Mouse (Mus musculus) hindbrain, embryonic 16.5 days (tissue): Measurements from ENCODE around the gene Pcbp3. TPM values are rescaled to one million over a fixed set of nuclear protein-coding genes. Genes with fewer than 3 reads are reported as not detected.

ENCODE experiments used
- ATAC-seq: fragments of 200-750 bp; cut with Nextera tagmentation; 2 replicates; pipeline ENCODE4 v1.8.0; 2017; ENCODE audit warnings: moderate TSS enrichment, moderate library complexity
- H3K27ac ChIP-seq: fragments of 300-500 bp; sonication (generic); 2 replicates; pipeline ENCODE4 v1.5.1; 2014; ENCODE audit warnings: low read depth, mild to moderate bottlenecking, control low read depth, low read length, moderate library complexity
- H3K27me3 ChIP-seq: fragments of 300-500 bp; sonication (generic); replicated peaks from 2 replicates; pipeline ENCODE4 v1.6.1; 2014; ENCODE audit warnings: low read length; ENCODE audit not compliant: control insufficient read depth, insufficient read depth
- H3K36me3 ChIP-seq: fragments of 300-500 bp; sonication (generic); 2 replicates; pipeline ENCODE4 v1.6.1; 2014; ENCODE audit warnings: mild to moderate bottlenecking, low read length, moderate library complexity, mixed read lengths; ENCODE audit not compliant: control insufficient read depth, insufficient read depth
- H3K4me1 ChIP-seq: fragments of 300-500 bp; sonication (generic); 2 replicates; pipeline ENCODE4 v1.6.1; 2014; ENCODE audit warnings: low read depth, low read length; ENCODE audit not compliant: control insufficient read depth, insufficient read depth
- H3K4me2 ChIP-seq: fragments of 300-500 bp; sonication (generic); 2 replicates; pipeline ENCODE4 v1.6.1; 2014; ENCODE audit warnings: mild to moderate bottlenecking, low read length, control low read depth, moderate library complexity
- H3K4me3 ChIP-seq: fragments of 300-500 bp; sonication (generic); 2 replicates; pipeline ENCODE4 v1.5.1; 2014; ENCODE audit warnings: mild to moderate bottlenecking, low read length, control low read depth, moderate library complexity
- H3K9ac ChIP-seq: fragments of 300-500 bp; sonication (generic); 2 replicates; pipeline ENCODE4 v1.6.1; 2014; ENCODE audit warnings: low read depth, mild to moderate bottlenecking, control low read depth, low read length, moderate library complexity
- H3K9me3 ChIP-seq: fragments of 300-500 bp; sonication (generic); 2 replicates; pipeline ENCODE4 v1.6.1; 2014; ENCODE audit warnings: mild to moderate bottlenecking, low read length, moderate library complexity; ENCODE audit not compliant: control insufficient read depth
- WGBS: fragments of 180-500 bp; shearing (Covaris S2); extraction: QIAGEN DNeasy Blood & Tissue Kit; methylation state at CpG from one replicate; pipeline ENCODE4 v1.1.7; 2014; 5-methylcytosine and 5-hydroxymethylcytosine counted together
- polyA plus RNA-seq: library from polyadenylated mRNA; unstranded; fragments of >200 nt; fragmentation: Nextera tagmentation; extraction: Ambion mirVana; gene quantifications from 2 replicates; pipeline ENCODE4 v1.2.1, GENCODE M21; 2015

Pcbp3 gene
- polyA plus RNA-seq, 1 experiment from 2014 or later = 95.5 TPM

DNA sequence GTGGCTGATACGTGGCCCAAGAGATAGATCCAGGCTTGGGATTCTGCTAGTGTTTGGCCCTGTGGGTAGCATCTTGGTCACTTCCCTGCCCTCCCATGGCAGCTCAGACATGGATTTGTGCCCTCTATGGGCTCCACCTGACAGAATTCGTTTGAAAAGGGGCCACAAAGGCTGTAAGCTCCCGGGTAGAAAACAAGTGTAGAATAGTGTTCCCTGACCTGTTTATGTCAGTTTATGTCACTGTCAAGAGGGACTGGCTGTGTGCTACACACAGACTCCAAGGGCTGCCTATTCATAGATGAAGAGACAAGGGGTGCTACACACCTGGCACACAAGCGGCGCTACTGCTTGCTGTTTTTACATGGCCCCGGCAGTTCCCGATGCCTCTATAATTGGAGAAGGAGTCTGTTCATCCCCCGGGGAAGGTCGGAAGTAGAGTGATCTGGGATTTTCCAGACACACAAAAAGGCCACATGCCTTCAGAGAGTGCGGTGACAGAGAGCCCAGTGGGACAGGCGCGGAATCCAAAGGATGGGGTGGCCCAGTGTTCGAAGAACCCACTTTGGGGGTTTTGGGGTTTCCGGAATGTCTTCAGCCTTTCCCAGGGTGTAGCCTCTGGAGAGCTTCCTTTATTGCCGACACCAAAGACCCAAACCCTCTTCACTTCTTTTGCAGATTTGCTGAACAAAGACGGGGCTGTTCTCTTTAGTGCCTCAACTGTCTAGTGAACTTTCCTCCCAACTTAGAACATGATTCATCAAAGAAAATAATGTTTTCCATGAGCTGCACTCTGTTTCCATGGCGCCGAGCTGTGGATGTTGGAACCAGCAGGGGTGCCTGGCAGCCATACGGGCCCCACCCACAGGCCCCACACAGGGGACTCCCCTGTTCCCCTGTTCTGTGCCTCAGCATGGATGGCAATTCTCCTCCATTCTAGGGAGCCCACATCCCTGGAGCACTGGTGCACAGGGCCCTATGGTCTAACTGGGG is 231.8 kb downstream of the Pcbp3 start:
- Histone ChIP-seq H3K36me3 (no peaks in the 10 kb centered on the region), H3K9ac (no peak overlapping the region), H3K4me3 (no peak overlapping the region), H3K9me3 (no peaks in the 10 kb centered on the region), H3K4me2 (no peak overlapping the region), H3K4me1 (peaks cover 10% of the 10 kb centered on the region), H3K27ac (no peak overlapping the region), H3K27me3 (no peaks in the 10 kb centered on the region)
- no peak for ATAC-seq
- WGBS = 76% methylated on average over 19 of the region's 19 CpGs

DNA sequence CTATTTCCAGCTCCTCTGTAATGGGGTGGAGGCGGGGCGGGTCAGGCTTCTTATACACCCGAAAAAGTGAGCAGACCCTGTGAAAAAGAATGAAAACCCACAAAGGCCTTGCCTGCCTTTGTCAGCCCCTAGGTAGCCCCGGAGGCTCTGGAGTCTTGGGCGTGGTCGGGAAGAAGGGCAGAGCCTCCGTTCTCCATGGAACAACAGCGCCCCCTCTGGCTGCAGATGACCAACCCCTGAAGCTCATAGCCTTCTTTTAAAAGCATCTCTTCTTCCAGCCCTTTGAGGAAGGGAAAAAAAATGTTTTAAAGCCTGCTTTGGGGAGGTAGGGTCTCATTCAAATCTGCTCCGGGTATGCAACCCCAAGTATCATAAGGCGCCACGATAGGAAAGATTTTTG is 233.3 kb downstream of the Pcbp3 start:
- no peak overlapping the region for H3K4me3 ChIP-seq
- H3K4me2 ChIP-seq = no peak overlapping the region
- peaks cover 5% of the 10 kb centered on the region for H3K4me1 ChIP-seq
- 16% methylated on average over 11 of the region's 11 CpGs for WGBS
- no peak overlapping the region for H3K9ac ChIP-seq
- no peaks in the 10 kb centered on the region for H3K27me3 ChIP-seq
- H3K27ac ChIP-seq = no peak overlapping the region
- no peak for ATAC-seq
- H3K36me3 ChIP-seq = no peaks in the 10 kb centered on the region
- H3K9me3 ChIP-seq = no peaks in the 10 kb centered on the region

DNA sequence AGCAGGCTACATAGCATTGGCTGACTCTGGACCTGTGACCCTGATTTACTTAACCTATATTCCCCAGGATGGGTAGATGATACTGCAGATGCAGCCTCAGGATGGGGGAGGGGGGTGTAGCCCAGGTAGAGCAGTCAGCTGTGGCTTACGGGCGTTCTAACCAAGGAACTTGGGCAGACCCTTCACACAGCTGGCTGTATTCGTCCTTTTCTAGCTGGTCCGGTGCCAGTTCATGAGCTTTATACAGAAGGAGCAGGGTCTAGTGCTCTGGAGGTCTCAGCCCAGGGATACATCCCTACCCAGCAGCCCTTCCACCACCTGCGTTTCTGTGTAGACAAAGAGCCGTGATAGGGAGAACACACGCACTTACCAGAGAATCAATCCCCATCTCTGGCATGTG is 234.4 kb downstream of the Pcbp3 start:
- no peak for ATAC-seq
- H3K4me1 ChIP-seq = no peaks in the 10 kb centered on the region; the same call in 1 of the 2 replicates
- H3K9ac ChIP-seq = no peak overlapping the region
- H3K27ac ChIP-seq = no peak overlapping the region
- no peaks in the 10 kb centered on the region for H3K36me3 ChIP-seq
- H3K27me3 ChIP-seq = no peaks in the 10 kb centered on the region
- no peaks in the 10 kb centered on the region for H3K9me3 ChIP-seq
- no peak overlapping the region for H3K4me2 ChIP-seq
- WGBS = 90% methylated on average over 7 of the region's 7 CpGs
- no peak overlapping the region for H3K4me3 ChIP-seq

DNA sequence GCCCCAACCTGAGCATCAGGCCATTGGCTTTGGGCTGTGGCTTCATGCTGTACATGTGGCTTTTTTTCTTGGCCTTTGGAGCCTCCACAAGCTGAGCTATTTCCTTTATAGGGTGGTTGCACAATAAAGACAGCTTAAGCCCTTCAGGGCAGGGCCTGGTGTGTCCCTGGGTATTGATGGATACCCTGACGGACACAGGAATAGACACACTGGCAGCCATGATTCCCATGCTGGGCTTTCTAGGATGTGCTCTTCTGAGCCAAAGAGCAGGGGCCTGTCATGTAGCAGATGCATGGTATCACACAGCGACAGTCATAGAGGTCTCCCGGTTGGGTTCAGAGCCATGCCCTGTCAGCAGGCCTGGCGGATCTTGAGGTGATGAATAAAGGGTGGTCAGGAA is 234.8 kb downstream of the Pcbp3 start:
- Histone ChIP-seq H3K36me3 (no peaks in the 10 kb centered on the region), H3K4me1 (no peaks in the 10 kb centered on the region; the same call in 1 of the 2 replicates), H3K9me3 (no peaks in the 10 kb centered on the region), H3K9ac (no peak overlapping the region), H3K4me3 (no peak overlapping the region), H3K27me3 (no peaks in the 10 kb centered on the region), H3K4me2 (no peak overlapping the region), H3K27ac (no peak overlapping the region)
- 94% methylated on average over 4 of the region's 4 CpGs for WGBS
- no peak for ATAC-seq

DNA sequence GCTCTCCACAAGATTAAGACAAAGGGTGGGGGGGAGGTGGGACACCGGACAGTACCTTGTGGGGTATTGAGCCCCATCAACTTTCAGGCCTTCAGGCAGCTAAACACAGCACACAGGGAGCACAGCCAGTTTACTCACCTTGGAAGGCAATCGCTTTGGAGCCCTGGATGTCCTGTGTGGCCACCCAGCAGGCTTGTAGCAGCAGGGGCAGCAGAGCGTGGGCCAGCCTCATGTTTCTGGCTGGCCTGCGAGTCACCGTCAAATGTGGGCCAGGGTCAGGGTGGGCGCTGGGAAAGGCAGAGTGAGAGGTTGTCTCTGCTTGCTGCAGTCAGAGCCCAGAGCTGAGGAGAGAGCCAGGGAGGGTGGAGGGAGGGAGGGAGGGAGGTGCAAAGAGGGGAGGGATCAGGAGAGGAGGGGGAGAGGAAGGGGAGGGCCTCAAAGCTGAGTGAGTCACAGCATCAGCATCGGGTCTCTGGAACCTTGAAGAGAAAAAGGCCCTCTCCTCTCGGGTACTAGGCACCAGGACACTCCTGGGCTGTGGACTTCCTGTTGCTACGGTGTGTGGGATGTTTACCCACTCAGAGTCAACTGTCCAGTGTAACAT is 235.9 kb downstream of the Pcbp3 start, which contains the start of gene Col6a1:
Col6a1 (minus strand) TSS at position 487 of the 604 bp plus-strand sequence.
- no peak for ATAC-seq
- Histone ChIP-seq H3K36me3 (no peaks in the 10 kb centered on the region), H3K4me3 (no peak within 1 kb of the TSS), H3K4me2 (no peak within 1 kb of the TSS; the same call in 1 of the 2 replicates), H3K9ac (no peak within 1 kb of the TSS; the same call in 1 of the 2 replicates), H3K4me1 (no peaks in the 10 kb centered on the region), H3K9me3 (no peaks in the 10 kb centered on the region), H3K27ac (no peak within 1 kb of the TSS), H3K27me3 (no peaks in the 10 kb centered on the region)
- 31% methylated on average over 9 of the region's 9 CpGs for WGBS

DNA sequence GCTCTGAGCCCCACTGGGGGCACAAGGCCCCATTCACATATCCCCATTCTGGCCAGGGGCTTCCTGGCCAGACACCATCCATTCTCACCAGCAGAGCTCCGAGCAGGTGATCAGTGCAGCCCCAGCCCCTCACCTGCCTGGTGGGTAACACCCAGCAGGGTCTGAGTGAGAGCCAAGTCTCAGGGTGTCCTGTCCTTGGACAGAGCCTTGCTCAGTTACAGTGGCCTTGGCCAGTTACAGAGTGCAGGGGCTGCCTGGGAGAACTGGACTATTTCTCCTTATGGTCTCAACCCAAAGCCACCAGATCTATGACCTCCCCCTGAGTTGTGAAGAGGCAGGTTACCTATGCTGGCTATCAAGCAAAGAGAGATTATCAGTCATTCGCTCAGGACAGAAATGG is 236.6 kb downstream of the Pcbp3 start:
- Histone ChIP-seq H3K9ac (no peak overlapping the region), H3K4me1 (no peaks in the 10 kb centered on the region), H3K4me2 (no peak overlapping the region; the same call in 1 of the 2 replicates), H3K4me3 (no peak overlapping the region), H3K36me3 (no peaks in the 10 kb centered on the region), H3K27ac (no peak overlapping the region), H3K9me3 (no peaks in the 10 kb centered on the region), H3K27me3 (no peaks in the 10 kb centered on the region)
- WGBS = 97% methylated on average over 2 of the region's 2 CpGs
- ATAC-seq = no peak

DNA sequence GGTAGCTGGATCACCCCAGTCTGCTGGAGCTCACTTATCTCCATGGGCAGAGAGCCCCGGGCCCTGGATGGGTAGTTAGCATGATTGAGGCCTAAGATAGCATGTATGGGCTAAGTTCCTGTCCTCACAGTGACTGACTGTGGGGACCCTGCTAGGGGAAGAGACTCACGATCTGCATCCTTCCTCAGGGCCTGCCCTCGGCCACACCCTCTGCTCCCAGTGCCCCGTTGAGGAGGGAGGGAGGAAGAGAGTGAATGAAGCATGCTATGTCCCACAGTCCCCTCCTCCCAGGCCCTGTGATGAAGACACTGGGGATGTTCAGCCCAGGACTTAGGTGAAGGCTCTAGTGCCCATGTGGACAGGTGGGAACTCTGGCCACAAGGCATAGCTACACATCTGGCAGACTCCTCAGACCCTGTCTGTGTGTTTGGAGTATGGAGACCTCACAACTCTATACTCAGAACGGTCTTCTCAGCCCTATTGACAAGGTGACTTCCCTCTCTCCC is 237.4 kb downstream of the Pcbp3 start:
- H3K27me3 ChIP-seq = no peaks in the 10 kb centered on the region
- no peak overlapping the region for H3K9ac ChIP-seq
- no peaks in the 10 kb centered on the region for H3K36me3 ChIP-seq
- H3K4me2 ChIP-seq = no peak overlapping the region; the same call in 1 of the 2 replicates
- 82% methylated on average over 3 of the region's 5 CpGs for WGBS
- H3K27ac ChIP-seq = no peak overlapping the region
- no peaks in the 10 kb centered on the region for H3K4me1 ChIP-seq
- no peak for ATAC-seq
- H3K4me3 ChIP-seq = no peak overlapping the region
- no peaks in the 10 kb centered on the region for H3K9me3 ChIP-seq

DNA sequence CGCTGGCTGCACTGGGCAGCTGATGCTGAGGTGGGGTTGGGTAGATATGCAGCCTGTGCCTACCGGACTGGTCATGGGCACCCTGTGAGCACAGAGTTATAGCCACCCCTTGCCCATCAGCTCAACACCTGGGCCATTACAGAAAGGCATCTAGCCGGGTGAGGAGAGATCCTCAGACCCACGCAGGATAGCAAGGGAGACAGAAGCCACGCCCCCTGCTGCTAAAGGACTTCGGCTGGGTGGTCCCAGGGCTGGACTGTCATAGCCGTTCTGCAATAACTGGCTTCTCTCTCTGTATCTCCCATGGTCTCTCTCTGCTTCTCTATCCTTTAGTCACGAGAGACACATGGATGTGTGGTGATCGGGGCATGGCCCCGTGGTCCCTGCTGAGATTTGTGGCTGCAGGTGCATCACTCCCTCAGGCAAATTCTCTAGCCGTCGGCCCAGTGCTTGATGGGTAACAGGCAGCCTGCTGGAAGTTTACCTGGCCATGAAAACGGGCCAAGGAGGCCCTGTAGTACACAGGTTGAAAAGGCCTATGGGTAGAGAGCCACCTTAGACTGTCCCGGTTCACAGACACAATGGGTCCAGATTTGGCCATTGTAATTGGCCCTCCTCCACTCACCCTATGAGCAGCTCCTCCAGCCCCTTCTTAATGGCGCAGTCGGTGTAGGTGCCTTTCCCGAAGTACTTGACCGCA is 238.8 kb downstream of the Pcbp3 start:
- H3K27me3 ChIP-seq = no peaks in the 10 kb centered on the region
- ATAC-seq = no peak
- H3K36me3 ChIP-seq = no peaks in the 10 kb centered on the region
- H3K27ac ChIP-seq = no peak overlapping the region
- WGBS = 90% methylated on average over 18 of the region's 18 CpGs
- H3K9ac ChIP-seq = no peak overlapping the region
- no peaks in the 10 kb centered on the region for H3K9me3 ChIP-seq
- H3K4me1 ChIP-seq = no peaks in the 10 kb centered on the region
- no peak overlapping the region for H3K4me2 ChIP-seq
- H3K4me3 ChIP-seq = no peak overlapping the region
